Mouse (Mus musculus) forebrain, embryonic 14.5 days (tissue): ENCODE data around the gene Tcam1. TPM values are rescaled to one million over a fixed set of nuclear protein-coding genes. Genes with fewer than 3 reads are reported as not detected.
A peak's percentile ranks its signal among the peaks of the same experiment; 100 is the strongest.

ENCODE experiments used
- ATAC-seq: fragments of 200-750 bp; cut with Nextera tagmentation; 2 replicates; pipeline ENCODE4 v1.8.0; 2017; ENCODE audit warnings: mild to moderate bottlenecking, moderate library complexity
- DNase-seq: peaks from one replicate; pipeline ENCODE4 v3.0.0-alpha.2; 2015; ENCODE audit warnings: low spot score
- H3K27ac ChIP-seq: fragments of 300-500 bp; sonication (generic); 2 replicates; pipeline ENCODE4 v1.5.1; 2014; ENCODE audit warnings: low read depth, mild to moderate bottlenecking, control low read depth, low read length, moderate library complexity
- H3K27me3 ChIP-seq: fragments of 300-500 bp; sonication (generic); replicated peaks from 2 replicates; pipeline ENCODE4 v1.6.1; 2014; ENCODE audit warnings: low read length, control low read depth, mixed read lengths; ENCODE audit not compliant: control insufficient read depth, insufficient read depth
- H3K36me3 ChIP-seq: fragments of 300-500 bp; sonication (generic); 2 replicates; pipeline ENCODE4 v1.6.1; 2014; ENCODE audit warnings: low read length, control low read depth; ENCODE audit not compliant: control insufficient read depth, insufficient read depth
- H3K4me1 ChIP-seq: fragments of 300-500 bp; sonication (generic); 2 replicates; pipeline ENCODE4 v1.6.1; 2014; ENCODE audit warnings: antibody characterized with exemption, low read length, control low read depth; ENCODE audit not compliant: control insufficient read depth, insufficient read depth
- H3K4me2 ChIP-seq: fragments of 300-500 bp; sonication (generic); 2 replicates; pipeline ENCODE4 v1.6.1; 2014; ENCODE audit warnings: mild to moderate bottlenecking, control low read depth, low read length
- H3K4me3 ChIP-seq: fragments of 300-500 bp; sonication (generic); 2 replicates; pipeline ENCODE4 v1.5.1; 2014; ENCODE audit warnings: low read depth, low read length, control low read depth
- H3K9ac ChIP-seq: fragments of 300-500 bp; sonication (generic); 2 replicates; pipeline ENCODE4 v1.6.1; 2014; ENCODE audit warnings: mild to moderate bottlenecking, low read length, control low read depth, moderate library complexity
- H3K9me3 ChIP-seq: fragments of 300-500 bp; sonication (generic); replicated peaks from 2 replicates; pipeline ENCODE4 v1.6.1; 2016; ENCODE audit warnings: low read length, control low read depth, mixed read lengths; ENCODE audit not compliant: control insufficient read depth
- WGBS: fragments of 180-500 bp; shearing (Covaris S2); extraction: QIAGEN DNeasy Blood & Tissue Kit; methylation state at CpG from one replicate; pipeline ENCODE4 v1.1.7; 2014; 5-methylcytosine and 5-hydroxymethylcytosine counted together
- polyA plus RNA-seq: library from polyadenylated mRNA; unstranded; fragments of >200 nt; fragmentation: Nextera tagmentation; extraction: Ambion mirVana; gene quantifications from 2 replicates; pipeline ENCODE4 v1.2.1, GENCODE M21; 2014

The Tcam1 gene
- polyA plus RNA-seq, 1 experiment from 2014 or later, result 0.05 TPM

GRCm38 (mm10) chr11:106263963-106264362 is 12.5 kb upstream of the Tcam1 start:
- DNase-seq, result no peak
- Histone ChIP-seq H3K9ac (no peak overlapping the region), H3K4me1 (peaks cover 12% of the 10 kb centered on the region), H3K4me2 (no peak overlapping the region), H3K9me3 (no peaks in the 10 kb centered on the region), H3K4me3 (no peak overlapping the region), H3K36me3 (peaks cover 73% of the 10 kb centered on the region), H3K27ac (no peak overlapping the region), H3K27me3 (no peaks in the 10 kb centered on the region)
- no peak for ATAC-seq
- WGBS, result 90% methylated on average over 9 of the region's 9 CpGs

GRCm38 (mm10) chr11:106264988-106265387 is 11.5 kb upstream of the Tcam1 start:
- Histone ChIP-seq H3K36me3 (peaks cover 66% of the 10 kb centered on the region), H3K4me3 (no peak overlapping the region), H3K4me2 (no peak overlapping the region), H3K9ac (no peak overlapping the region), H3K27ac (no peak overlapping the region), H3K27me3 (no peaks in the 10 kb centered on the region), H3K4me1 (peaks cover 15% of the 10 kb centered on the region), H3K9me3 (no peaks in the 10 kb centered on the region)
- WGBS, result 94% methylated on average over 15 of the region's 15 CpGs
- ATAC-seq (no peak), DNase-seq (no peak)

GRCm38 (mm10) chr11:106265570-106265969 is 10.9 kb upstream of the Tcam1 start:
- Histone ChIP-seq H3K4me2 (no peak overlapping the region), H3K27me3 (no peaks in the 10 kb centered on the region), H3K4me3 (no peak overlapping the region), H3K9ac (no peak overlapping the region), H3K27ac (no peak overlapping the region), H3K4me1 (peaks cover 17% of the 10 kb centered on the region), H3K36me3 (peaks cover 64% of the 10 kb centered on the region), H3K9me3 (no peaks in the 10 kb centered on the region)
- ATAC-seq (no peak), DNase-seq (no peak)
- WGBS, result 97% methylated on average over 4 of the region's 4 CpGs

DNA sequence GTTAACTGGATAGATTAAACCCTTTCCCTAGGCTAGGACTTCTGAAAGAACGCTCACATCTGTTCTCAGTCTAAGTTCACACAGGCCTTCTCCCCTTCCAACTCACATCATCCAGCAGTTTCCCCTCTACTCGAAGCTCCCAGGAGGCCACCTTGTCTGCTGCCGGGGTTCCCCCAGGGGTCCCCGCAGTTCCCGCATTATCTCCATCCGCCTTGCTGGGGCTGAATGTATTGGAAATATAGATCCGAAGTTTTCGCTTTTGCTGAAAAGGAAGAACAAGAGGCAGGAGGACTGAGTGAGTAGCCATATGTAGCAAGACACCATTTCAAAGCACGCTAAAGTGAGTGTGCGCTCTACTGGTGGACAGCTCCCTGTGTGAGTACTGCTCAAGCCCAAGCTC is 10.0 kb upstream of the Tcam1 start:
- 95% methylated on average over 10 of the region's 10 CpGs for WGBS
- ATAC-seq, result no peak
- no peaks in the 10 kb centered on the region for H3K27me3 ChIP-seq
- no peak overlapping the region for H3K4me3 ChIP-seq
- DNase-seq, result no peak
- no peaks in the 10 kb centered on the region for H3K9me3 ChIP-seq
- H3K4me2 ChIP-seq, result no peak overlapping the region
- H3K4me1 ChIP-seq, result peaks cover 21% of the 10 kb centered on the region
- peaks cover 56% of the 10 kb centered on the region for H3K36me3 ChIP-seq
- no peak overlapping the region for H3K27ac ChIP-seq
- no peak overlapping the region for H3K9ac ChIP-seq

DNA sequence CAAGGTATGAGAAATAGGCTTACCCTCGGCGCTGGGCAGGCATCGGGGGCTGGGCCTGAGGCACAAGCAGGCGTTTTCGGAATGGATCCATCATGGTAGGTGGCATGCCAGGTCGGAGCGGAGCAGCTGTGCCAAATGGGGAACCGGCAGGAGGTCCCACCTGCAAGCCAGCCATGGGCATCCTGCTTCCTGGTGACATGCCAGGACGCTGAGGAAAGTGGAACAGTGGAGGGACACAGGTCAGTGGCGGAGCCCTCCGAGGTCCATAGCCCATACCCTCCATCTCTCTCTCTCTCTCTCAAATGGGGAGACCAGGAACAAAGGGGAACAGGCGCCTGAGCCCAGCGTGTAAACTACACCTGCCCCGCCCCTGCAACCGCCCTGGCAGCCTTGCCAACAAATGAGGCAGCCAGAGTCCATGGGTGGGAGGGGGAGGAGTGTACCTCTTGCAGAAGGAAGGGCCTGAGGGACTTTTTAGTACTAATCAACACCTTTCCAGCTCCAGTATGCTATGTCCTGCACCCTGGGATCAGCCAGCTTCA is 9.1 kb upstream of the Tcam1 start:
- no peaks in the 10 kb centered on the region for H3K9me3 ChIP-seq
- DNase-seq (peak; percentile 33), ATAC-seq (no peak)
- no peak overlapping the region for H3K9ac ChIP-seq
- no peak overlapping the region for H3K4me3 ChIP-seq
- peaks cover 24% of the 10 kb centered on the region for H3K4me1 ChIP-seq
- H3K4me2 ChIP-seq, result 0 out of 2 replicates have a peak overlapping the region, but pooled peaks have one; percentile 5
- peak overlapping the region; percentile 62; the same call in 1 of the 2 replicates for H3K27ac ChIP-seq
- H3K36me3 ChIP-seq, result peaks cover 46% of the 10 kb centered on the region
- WGBS, result 66% methylated on average over 15 of the region's 15 CpGs
- H3K27me3 ChIP-seq, result no peaks in the 10 kb centered on the region

- H3K4me1 ChIP-seq, result peaks cover 24% of the 10 kb centered on the region
- H3K4me2 ChIP-seq, result peak overlapping the region; percentile 14; the same call in 1 of the 2 replicates
- peak overlapping the region; percentile 62 for H3K27ac ChIP-seq
- no peak for ATAC-seq
- DNase-seq, result no peak
- no peak overlapping the region for H3K9ac ChIP-seq
- H3K27me3 ChIP-seq, result no peaks in the 10 kb centered on the region
- peaks cover 41% of the 10 kb centered on the region for H3K36me3 ChIP-seq
- WGBS, result 85% methylated on average over 5 of the region's 5 CpGs
- no peak overlapping the region for H3K4me3 ChIP-seq
- no peaks in the 10 kb centered on the region for H3K9me3 ChIP-seq
These were observed 8.6 kb upstream of the Tcam1 start for GRCm38 (mm10) chr11:106267871-106268270.

- DNase-seq (peak; percentile 24), ATAC-seq (no peak)
- peak overlapping the region; percentile 41; the same call in 1 of the 2 replicates for H3K9ac ChIP-seq
- 74% methylated on average over 8 of the region's 8 CpGs for WGBS
- peak overlapping the region; percentile 14; the same call in 1 of the 2 replicates for H3K4me2 ChIP-seq
- peak overlapping the region; percentile 62 for H3K27ac ChIP-seq
- H3K4me1 ChIP-seq, result peaks cover 27% of the 10 kb centered on the region
- no peaks in the 10 kb centered on the region for H3K9me3 ChIP-seq
- peaks cover 35% of the 10 kb centered on the region for H3K36me3 ChIP-seq
- H3K27me3 ChIP-seq, result no peaks in the 10 kb centered on the region
- H3K4me3 ChIP-seq, result no peak overlapping the region
These were observed 8.0 kb upstream of the Tcam1 start for GRCm38 (mm10) chr11:106268326-106269059.

- Histone ChIP-seq H3K36me3 (peaks cover 30% of the 10 kb centered on the region), H3K27ac (peak overlapping the region; percentile 62; the same call in 1 of the 2 replicates), H3K9me3 (no peaks in the 10 kb centered on the region), H3K4me2 (peak overlapping the region; percentile 14; the same call in 1 of the 2 replicates), H3K27me3 (no peaks in the 10 kb centered on the region), H3K4me1 (peaks cover 27% of the 10 kb centered on the region), H3K9ac (peak overlapping the region; percentile 41; the same call in 1 of the 2 replicates), H3K4me3 (no peak overlapping the region)
- DNase-seq (peak; percentile 39), ATAC-seq (no peak)
- WGBS, result 63% methylated on average over 3 of the region's 3 CpGs
These were observed 7.4 kb upstream of the Tcam1 start for GRCm38 (mm10) chr11:106269060-106269431.
